Mouse (Mus musculus) left cerebral cortex, postnatal 14 days (tissue): ENCODE measurements at regions not wholly inside any gene's neighbourhood (a gene's known extent, or its start where the extent isn't known, plus 50 kb on each side); places are given as distances from the start of the nearest gene placed in this dataset.

Experiments
- DNase-seq, 2 experiments: peaks; one replicate each; pipeline ENCODE4 v3.0.0; 2021 to 2022; ENCODE audit warnings: low spot score in 2 of 2, mixed read lengths in 1 of 2
- intact Hi-C: fragments of 180-260 bp; cut with DNase I; formaldehyde crosslinking; loops from one replicate; pipeline ENCODE4 v1.15.1; 2025

GRCm38 (mm10) chr16:87102057-87102456, 251.9 kb upstream of the N6amt1 start:
- DNase-seq, result no peak
- intact Hi-C loops, result no loop called here

DNA sequence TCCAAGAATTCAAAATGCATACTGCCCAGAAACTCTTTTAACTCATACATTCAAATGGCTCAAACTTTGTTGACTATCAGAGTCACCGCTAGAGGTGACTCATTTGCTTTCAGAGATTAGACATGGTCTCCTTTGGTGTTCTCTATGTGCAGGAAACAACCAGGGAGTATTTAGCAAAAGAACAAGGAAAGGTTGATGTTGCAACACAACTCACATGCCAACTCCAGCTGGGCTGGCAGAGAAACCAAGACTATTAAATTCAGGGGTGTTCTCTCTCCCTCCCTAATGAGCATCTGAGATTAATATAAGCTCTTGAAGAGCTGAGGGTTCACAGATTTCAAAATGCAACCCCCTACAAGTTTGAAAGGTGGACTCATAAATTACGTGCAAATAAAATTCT, 262.0 kb upstream of the N6amt1 start:
- no peak for DNase-seq
- intact Hi-C loops, result no loop called here

- DNase-seq, result peak in 1 of 2 experiments; percentile 3
Measured at GRCm38 (mm10) chr16:87089322-87089721, 264.7 kb upstream of the N6amt1 start.

DNA sequence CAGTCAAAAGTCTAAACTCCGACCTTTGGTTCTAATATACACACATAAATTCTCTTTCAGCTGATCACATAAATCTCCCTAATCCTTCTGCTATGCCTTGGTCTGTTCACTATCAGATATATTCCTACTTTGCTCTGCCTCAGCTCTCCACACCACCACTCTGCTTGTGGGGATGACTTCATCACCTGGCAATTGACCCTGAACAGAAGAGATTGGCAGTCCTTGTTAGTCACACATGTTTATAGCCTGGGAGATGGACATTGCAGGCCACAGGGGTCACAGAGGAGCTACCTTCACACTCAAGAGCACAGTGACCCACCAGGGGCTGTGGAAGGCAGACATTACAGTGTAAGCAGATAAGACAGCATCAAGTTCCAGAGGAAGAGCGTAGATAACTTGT, 270.5 kb upstream of the N6amt1 start:
- no peak for DNase-seq
- intact Hi-C loops, result no loop called here

More at GRCm38 (mm10) chr16:87089322-87089721, 264.7 kb upstream of the N6amt1 start:
- intact Hi-C loops, result no loop called here

- intact Hi-C loops, result no loop called here
- DNase-seq, result no peak
Measured at GRCm38 (mm10) chr16:87077385-87077784, 276.6 kb upstream of the N6amt1 start.

GRCm38 (mm10) chr16:87069294-87069693, 284.7 kb upstream of the N6amt1 start:
- intact Hi-C loops, result no loop called here
- no peak for DNase-seq

DNA sequence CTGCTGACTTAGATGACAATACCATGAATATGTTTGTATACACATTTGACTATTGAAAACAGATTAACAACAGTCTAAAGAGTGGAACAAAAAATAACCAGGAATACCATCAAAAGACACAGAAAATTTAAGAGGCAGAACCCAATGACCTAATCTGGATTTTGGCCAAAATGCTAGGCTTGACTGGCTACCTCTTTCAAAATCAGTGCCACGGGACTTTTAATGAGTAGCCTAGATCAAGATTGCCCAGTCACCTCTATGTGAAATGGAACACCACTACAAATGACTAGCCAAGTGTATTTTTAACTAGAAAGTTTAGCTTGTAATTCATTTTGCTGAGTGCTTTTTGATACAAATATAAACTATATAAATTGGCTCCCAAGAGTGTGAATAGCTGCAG, 286.0 kb upstream of the N6amt1 start:
- intact Hi-C loops, result no loop called here
- no peak for DNase-seq

- intact Hi-C loops, result no loop called here
- no peak for DNase-seq
Measured at GRCm38 (mm10) chr16:87067523-87067922, 286.5 kb upstream of the N6amt1 start.

GRCm38 (mm10) chr16:87060473-87060872, 293.5 kb upstream of the N6amt1 start:
- no peak for DNase-seq
- intact Hi-C loops, result no loop called here

- no peak for DNase-seq
- intact Hi-C loops, result no loop called here
Measured at GRCm38 (mm10) chr16:87049741-87050383, 304.1 kb upstream of the N6amt1 start.

GRCm38 (mm10) chr16:87044773-87045561, 309.0 kb upstream of the N6amt1 start:
- DNase-seq, result no peak
- intact Hi-C loops, result no loop called here

DNA sequence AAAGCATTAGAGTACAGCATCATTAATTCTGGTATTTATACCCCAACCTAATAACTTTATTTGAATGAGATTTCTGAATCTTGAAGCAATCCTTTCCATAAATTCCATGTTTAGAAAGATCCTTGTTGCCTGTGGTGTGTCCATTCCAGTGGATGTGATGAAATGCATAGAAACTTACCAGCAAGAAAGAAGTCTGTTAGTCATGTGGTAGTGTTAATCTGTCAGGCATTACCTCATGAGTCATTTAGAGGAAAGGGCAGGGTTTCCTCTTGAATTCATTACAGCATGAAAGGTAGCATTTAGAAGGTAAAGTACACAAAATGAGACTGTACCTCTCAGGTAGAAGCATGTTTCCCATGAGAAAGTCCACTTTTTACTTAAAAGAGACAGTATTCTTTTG, 310.3 kb upstream of the N6amt1 start:
- intact Hi-C loops, result no loop called here

DNA sequence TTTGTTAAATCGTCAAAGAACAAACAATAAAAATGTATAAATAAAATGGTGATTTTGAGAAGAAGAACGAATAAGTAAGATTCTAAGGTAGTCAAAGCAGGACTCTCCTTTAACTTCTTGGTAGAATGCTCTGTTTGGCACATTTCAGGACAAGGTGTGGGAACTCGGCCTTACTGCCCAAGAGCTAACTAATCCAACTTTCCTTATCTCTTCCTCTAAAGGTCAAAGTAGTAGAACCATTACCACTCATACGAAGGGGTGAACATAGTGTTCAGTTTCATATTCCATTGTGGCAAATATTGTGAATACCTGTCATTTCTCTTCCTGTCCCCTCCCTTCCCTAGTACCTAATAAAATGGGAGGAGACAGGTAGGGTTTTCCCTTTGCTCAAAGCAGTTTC, 313.6 kb upstream of the N6amt1 start:
- intact Hi-C loops, result no loop called here
- DNase-seq, result no peak

More for the DNA sequence above, 310.3 kb upstream of the N6amt1 start:
- no peak for DNase-seq

DNA sequence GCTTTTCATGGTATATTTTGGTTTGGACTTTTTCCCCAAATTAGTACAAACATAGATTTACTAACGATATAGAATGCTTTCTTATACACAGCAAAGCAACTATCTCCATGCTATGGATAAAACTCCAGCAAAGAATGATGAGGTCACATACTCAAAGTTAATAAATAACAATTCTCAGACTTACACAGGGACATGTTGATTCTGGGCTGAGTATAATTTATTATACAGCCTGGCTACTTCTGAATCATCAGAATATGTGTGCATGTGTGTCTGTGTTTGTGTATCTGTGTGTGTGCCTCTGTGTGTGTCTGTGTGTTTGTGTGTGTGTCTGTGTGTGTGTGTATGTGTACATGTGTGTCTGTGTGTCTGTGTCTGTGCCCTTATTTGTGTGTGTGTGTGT, 314.1 kb upstream of the N6amt1 start:
- intact Hi-C loops, result no loop called here
- no peak for DNase-seq

DNA sequence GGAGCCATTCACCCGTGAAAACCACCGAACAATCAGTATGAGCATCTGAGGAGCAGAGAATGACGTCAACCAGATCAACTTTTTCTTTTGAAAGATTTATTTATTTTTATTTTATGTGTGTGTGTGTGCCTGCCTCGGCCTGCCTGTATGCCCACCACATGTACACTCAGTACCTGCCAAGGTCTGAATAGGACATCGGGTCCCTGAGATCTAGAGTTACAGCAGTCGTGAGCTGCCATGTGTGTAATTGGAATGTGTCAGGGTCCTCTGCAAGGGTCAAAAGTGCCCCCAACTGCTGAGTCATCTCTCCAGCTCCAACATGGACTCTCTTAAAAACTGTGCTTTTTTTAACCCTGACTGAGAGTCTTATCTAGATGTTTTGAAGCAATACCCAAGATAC, 316.9 kb upstream of the N6amt1 start:
- intact Hi-C loops, result no loop called here
- no peak for DNase-seq

DNA sequence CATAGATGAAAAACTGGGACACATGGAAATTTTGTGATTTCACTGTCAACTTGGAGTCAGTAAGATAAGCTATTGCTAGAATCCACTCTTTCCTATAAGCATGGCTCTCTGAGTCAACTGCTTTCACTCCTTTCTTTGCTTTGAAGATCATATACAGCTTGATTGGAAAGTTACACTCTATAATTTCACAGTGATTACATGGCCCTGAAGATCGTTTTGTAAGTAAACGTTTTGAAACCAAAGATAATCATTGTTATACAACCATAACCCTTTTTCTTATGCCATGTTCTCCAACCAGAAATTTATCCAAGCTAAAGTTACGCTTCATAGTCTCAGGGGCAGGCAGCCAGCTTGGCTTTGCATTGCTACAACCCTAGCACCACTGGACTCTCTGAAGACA, 322.1 kb upstream of the N6amt1 start:
- intact Hi-C loops, result no loop called here
- DNase-seq, result no peak

DNA sequence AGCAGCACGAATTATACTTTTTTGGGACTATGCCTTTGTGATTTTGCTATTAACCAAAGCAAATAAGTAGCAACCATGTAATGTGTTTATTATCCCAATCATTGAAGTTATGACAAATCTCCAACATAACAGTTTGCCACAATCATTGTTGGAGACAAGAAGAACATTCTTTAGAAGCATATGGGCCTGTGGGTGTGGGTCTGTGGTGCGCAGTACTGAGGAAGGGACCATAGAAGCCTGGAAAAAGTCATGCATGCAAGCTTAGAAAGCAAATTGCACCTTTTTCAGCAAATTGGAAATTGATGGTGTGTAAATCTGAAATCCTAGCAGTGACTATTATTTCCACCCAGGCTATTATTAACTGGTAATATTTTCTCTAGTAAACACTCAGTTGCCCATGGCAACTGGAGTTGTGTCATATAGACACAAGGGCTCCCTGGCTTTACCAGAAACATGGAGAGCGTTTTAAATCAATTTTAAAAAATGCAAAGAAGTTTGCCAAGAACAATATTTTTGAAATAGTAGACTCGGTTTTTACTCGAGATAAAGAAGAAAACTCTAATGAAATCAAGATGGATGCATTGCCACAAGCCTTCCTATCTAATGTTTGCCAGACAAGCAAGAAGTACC, 325.4 kb upstream of the N6amt1 start:
- no peak for DNase-seq
- intact Hi-C loops, result no loop called here

- DNase-seq, result peak in 1 of 2 experiments; percentile 17
- intact Hi-C loops, result no loop called here
Measured at GRCm38 (mm10) chr16:87027621-87028020, 326.4 kb upstream of the N6amt1 start.

DNA sequence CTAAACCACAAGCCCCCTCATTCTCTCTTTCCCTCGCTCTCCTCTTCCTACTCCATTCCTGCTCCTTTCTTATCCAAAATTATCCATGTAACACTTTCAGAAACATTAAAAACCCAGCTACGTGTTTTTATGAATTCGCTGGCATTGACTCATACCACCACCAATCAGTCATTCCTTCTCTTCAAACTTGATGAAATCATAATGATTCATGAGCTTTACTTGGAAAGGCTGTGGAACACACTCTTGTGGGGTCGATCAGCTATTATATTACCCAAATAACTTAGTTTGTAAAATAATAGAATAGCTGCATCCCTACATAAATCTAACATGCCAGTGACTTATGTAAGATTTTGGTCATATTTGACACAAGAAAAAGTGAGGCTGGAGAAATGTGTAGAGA, 331.9 kb upstream of the N6amt1 start:
- intact Hi-C loops, result no loop called here
- no peak for DNase-seq

DNA sequence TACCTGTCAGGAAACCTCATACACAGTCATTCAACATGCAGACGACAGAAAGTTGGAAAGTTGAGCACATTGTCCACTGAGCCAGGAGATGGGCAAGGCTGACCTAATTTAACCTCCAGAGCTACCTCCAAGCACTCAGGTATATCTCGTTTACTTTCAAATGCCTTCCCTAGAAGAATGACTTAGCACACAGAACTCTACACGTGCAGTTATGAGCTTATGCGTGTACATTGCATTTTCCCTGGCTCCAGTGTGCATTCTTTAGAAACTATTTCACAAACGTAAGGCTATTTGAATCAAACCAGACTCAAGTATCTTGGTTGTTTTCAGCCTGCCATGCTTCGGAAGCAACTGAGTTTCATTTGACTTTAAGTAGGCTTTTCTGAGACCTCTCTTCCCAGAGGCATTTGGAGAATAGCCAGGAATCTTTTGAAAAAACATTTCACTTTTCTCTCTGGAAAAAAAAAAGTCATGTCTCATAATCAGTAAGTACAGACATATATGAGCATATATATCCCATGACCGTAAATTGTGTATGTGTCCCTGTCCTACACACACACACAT, 336.8 kb upstream of the N6amt1 start:
- intact Hi-C loops, result no loop called here
- no peak for DNase-seq
